Mouse (Mus musculus) liver, embryonic 14.5 days (tissue): ENCODE results near the gene Cnpy2. TPM values are rescaled to one million over a fixed set of nuclear protein-coding genes. Genes with fewer than 3 reads are reported as not detected.
"Not testable (repeated sequence)": the region's sequence is repeated elsewhere in the genome, so short reads cannot be mapped to it uniquely, and the experiment has no call there.

ENCODE experiments used
- ATAC-seq: fragments of 200-750 bp; cut with Nextera tagmentation; 2 replicates; pipeline ENCODE4 v1.8.0; 2017; ENCODE audit warnings: moderate number of reproducible peaks, mild to moderate bottlenecking, moderate library complexity; ENCODE audit not compliant: insufficient read depth
- DNase-seq, 3 experiments: peaks; one replicate each; pipeline ENCODE4 v3.0.0-alpha.2; 2012 to 2013; ENCODE audit warnings: low read depth in 3 of 3, low spot score in 3 of 3
- H3K27ac ChIP-seq: fragments of 300-500 bp; sonication (generic); 2 replicates; pipeline ENCODE4 v1.5.1; 2014; ENCODE audit warnings: moderate library complexity, mild to moderate bottlenecking, control low read depth, inconsistent platforms
- H3K27me3 ChIP-seq: fragments of 300-500 bp; sonication (generic); 2 replicates; pipeline ENCODE4 v1.6.1; 2014; ENCODE audit warnings: mild to moderate bottlenecking, low read length, moderate library complexity; ENCODE audit not compliant: control insufficient read depth, insufficient read depth
- H3K36me3 ChIP-seq: fragments of 300-500 bp; sonication (generic); replicated peaks from 2 replicates; pipeline ENCODE4 v1.6.1; 2014; ENCODE audit warnings: low read depth; ENCODE audit not compliant: control insufficient read depth, insufficient read depth
- H3K4me1 ChIP-seq, 2 experiments: fragments of 200-500 bp in 1 of 2; fragments of 300-500 bp in 1 of 2; sonication (generic) in 1 of 2; replicated peaks; 2 replicates each; pipeline ENCODE4 v1.6.1; 2012 to 2014; ENCODE audit warnings: antibody characterized with exemption in 1 of 2, inconsistent platforms in 1 of 2, low read length in 1 of 2; ENCODE audit not compliant: control insufficient read depth in 2 of 2, insufficient read depth in 2 of 2
- H3K4me2 ChIP-seq: fragments of 300-500 bp; sonication (generic); 2 replicates; pipeline ENCODE4 v1.6.1; 2014; ENCODE audit warnings: low read depth, mild to moderate bottlenecking, control low read depth, moderate library complexity
- H3K4me3 ChIP-seq, 2 experiments: fragments of 200-500 bp in 1 of 2; fragments of 300-500 bp in 1 of 2; sonication (generic) in 1 of 2; 2 replicates each; pipeline ENCODE4 v1.5.1; 2012 to 2014; ENCODE audit warnings: low read depth in 2 of 2, low read length in 2 of 2, mild to moderate bottlenecking in 2 of 2, control low read depth in 1 of 2, inconsistent platforms in 1 of 2, moderate library complexity in 1 of 2; ENCODE audit not compliant: insufficient read depth in 1 of 2
- H3K9ac ChIP-seq: fragments of 300-500 bp; sonication (generic); replicated peaks from 2 replicates; pipeline ENCODE4 v1.6.1; 2014; ENCODE audit warnings: mild to moderate bottlenecking, control low read depth, moderate library complexity
- H3K9me3 ChIP-seq: fragments of 300-500 bp; sonication (generic); 2 replicates; pipeline ENCODE4 v1.6.1; 2016; ENCODE audit warnings: low read length, mixed read lengths; ENCODE audit not compliant: control insufficient read depth
- CTCF ChIP-seq: IDR thresholded peaks from 2 replicates; pipeline ENCODE4 v1.5.1; 2016; ENCODE audit warnings: antibody characterized with exemption, low read depth, control low read depth
- EP300 ChIP-seq: IDR thresholded peaks from 2 replicates; pipeline ENCODE4 v1.6.1; 2016; ENCODE audit warnings: antibody characterized with exemption, low read depth
- WGBS: fragments of 180-500 bp; shearing (Covaris S2); extraction: QIAGEN DNeasy Blood & Tissue Kit; methylation state at CpG from one replicate; pipeline ENCODE4 v1.1.7; 2014; ENCODE audit not compliant: insufficient replicate concordance; 5-methylcytosine and 5-hydroxymethylcytosine counted together
- polyA plus RNA-seq, 2 experiments: library from polyadenylated mRNA; depleted of rRNA in 1 of 2; stranded (reverse) in 1 of 2; unstranded in 1 of 2; fragments of >200 nt; fragmentation: Nextera tagmentation in 1 of 2; extraction: Ambion mirVana in 1 of 2; gene quantifications; 2 replicates each; pipeline versions ENCODE4 v1.2.1 to v1.2.3; 2012 to 2014

Gene Cnpy2
- polyA plus RNA-seq, 2 experiments, result 38.8 to 92.7 TPM

DNA sequence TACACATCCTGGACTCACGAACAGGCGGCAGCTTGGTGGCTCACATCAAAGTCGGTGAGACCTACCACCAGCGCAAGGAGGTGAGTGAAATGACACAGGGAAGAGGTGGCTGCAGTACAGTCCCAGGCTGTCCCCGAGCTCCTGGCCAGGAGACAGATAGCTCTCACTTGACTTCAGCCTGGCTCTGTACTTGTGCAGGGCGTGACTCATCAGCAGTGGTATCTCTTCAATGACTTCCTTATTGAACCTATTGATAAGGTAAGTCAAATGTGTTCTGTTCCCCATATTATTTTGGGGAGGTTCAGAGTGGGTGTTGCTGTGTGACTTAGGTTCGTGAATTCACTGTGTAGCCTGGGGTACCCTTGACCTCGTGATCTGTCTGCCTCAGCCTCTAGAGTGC is 6.7 kb upstream of the Cnpy2 start:
- no peak overlapping the region for H3K4me2 ChIP-seq
- no peaks in the 10 kb centered on the region for H3K4me1 ChIP-seq
- H3K27ac ChIP-seq, result no peak overlapping the region
- H3K9me3 ChIP-seq, result no peaks in the 10 kb centered on the region
- H3K9ac ChIP-seq, result no peak overlapping the region
- TF ChIP-seq EP300 (no peak), CTCF (no peak)
- H3K27me3 ChIP-seq, result no peaks in the 10 kb centered on the region
- 67% methylated on average over 8 of the region's 8 CpGs for WGBS
- ATAC-seq, result peak; percentile 32; the same call in 1 of the 2 replicates
- no peak for DNase-seq
- peaks cover 48% of the 10 kb centered on the region for H3K36me3 ChIP-seq
- H3K4me3 ChIP-seq, result no peak overlapping the region

DNA sequence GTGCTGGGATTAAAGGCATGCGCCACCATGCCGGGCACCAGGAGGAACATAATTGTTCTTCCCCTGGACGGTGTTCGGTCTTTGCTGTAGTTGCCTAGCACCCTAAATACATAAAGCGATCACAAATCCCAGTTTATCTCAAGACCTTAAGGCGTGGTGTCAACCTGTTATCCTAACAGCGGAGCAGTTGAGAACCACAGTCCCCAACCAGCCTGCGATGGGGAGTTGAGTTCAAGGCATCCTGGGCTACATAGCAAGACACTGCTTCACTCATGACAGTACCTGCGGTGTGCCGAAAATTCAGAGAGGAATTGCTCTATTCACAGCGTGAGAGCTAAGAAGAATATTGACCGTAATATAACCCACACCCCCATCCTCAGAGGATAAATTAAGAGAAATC is 618 bp upstream of the Cnpy2 start:
- Histone ChIP-seq H3K4me2 (peak overlapping the region; percentile 92), H3K9ac (peak overlapping the region; percentile 95), H3K9me3 (no peaks in the 10 kb centered on the region), H3K4me3 (peak overlapping the region; percentile 37 to 92), H3K4me1 (peaks cover 5 to 13% of the 10 kb centered on the region in 2 experiments), H3K36me3 (peaks cover 32% of the 10 kb centered on the region), H3K27me3 (no peaks in the 10 kb centered on the region), H3K27ac (peak overlapping the region; percentile 20)
- ATAC-seq (no peak), DNase-seq (no peak)
- 45% methylated on average over 12 of the region's 12 CpGs for WGBS
- TF ChIP-seq EP300 (no peak), CTCF (no peak)

DNA sequence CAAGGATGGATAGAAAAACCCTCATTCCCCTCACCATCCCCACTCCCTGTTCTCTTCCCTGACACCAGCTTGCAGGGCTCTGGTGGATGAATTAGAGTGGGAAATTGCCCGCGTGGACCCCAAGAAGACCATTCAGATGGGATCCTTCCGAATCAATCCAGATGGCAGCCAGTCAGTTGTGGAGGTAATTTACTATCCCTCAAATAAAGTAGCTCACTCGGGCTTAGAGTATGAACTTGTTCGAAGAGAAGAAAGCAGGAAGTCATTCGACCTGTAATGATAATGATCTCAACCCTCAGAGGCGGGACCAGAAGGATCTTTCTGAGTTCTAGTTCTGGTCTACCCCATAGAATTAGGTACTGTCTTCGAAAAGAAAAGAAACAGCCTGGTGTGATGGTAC is 1.3 kb downstream of the Cnpy2 start:
- Histone ChIP-seq H3K36me3 (peaks cover 24% of the 10 kb centered on the region), H3K4me3 (peak overlapping the region; percentile 92 to 94), H3K27me3 (no peaks in the 10 kb centered on the region), H3K27ac (no peak overlapping the region), H3K9me3 (no peaks in the 10 kb centered on the region), H3K4me1 (peaks cover 5 to 13% of the 10 kb centered on the region in 2 experiments), H3K9ac (peak overlapping the region; percentile 95), H3K4me2 (peak overlapping the region; percentile 92)
- no peak for ATAC-seq
- TF ChIP-seq CTCF (no peak), EP300 (no peak)
- WGBS, result 44% methylated on average over 8 of the region's 8 CpGs
- no peak for DNase-seq

DNA sequence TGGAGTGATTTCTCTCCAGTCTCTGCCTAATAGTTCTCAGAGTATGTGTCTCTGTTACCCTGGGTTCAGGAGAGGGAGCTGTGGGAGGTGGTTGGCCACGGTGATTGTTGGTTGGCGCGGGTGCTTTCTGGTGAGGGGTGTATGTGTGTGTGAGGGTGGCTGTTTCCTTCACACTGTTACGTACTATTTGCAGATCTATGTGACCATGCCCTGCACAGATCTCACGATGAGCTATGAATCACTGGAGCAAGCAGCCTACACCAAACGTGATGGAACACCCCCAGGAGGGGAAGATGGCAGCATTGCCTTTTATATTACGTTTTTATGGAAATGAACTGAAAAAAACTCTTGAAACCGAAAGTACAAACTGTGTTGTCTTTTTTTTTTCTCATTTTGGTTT is 4.6 kb downstream of the Cnpy2 start:
- TF ChIP-seq EP300, result no peak
- no peak for TF ChIP-seq CTCF
- no peak for DNase-seq
- Histone ChIP-seq H3K4me3 (no peak overlapping the region), H3K9me3 (no peaks in the 10 kb centered on the region), H3K27me3 (no peaks in the 10 kb centered on the region), H3K4me1 (peaks cover 5 to 11% of the 10 kb centered on the region in 2 experiments), H3K4me2 (no peak overlapping the region), H3K27ac (no peak overlapping the region), H3K36me3 (peaks cover 13% of the 10 kb centered on the region; the same call in 1 of the 2 replicates), H3K9ac (no peak overlapping the region)
- ATAC-seq, result no peak
- 84% methylated on average over 8 of the region's 8 CpGs for WGBS

DNA sequence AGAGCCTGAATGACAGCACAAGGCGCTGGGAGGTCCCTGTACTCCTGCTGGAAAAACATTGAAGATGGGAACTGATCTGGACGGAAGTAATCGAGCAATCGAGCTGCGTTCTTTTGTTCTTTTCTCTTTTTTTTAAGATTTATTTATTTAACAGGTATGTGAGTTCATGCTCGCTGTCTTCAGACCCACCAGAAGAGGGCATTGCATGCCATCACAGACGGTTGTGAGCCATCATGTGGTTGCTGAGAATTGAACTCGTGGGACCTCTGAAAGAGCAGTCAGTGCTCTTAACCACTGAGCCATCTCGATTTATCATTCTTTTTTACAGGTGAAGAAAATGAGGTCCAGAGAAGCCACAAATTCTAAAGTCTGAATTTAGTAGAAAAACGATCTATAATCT is 5.4 kb downstream of the Cnpy2 start:
- DNase-seq (no peak), ATAC-seq (no peak)
- TF ChIP-seq EP300 (no peak), CTCF (peak; percentile 47)
- peaks cover 5 to 12% of the 10 kb centered on the region in 2 experiments for H3K4me1 ChIP-seq
- no peak overlapping the region for H3K9ac ChIP-seq
- H3K4me2 ChIP-seq, result no peak overlapping the region
- H3K9me3 ChIP-seq, result no peaks in the 10 kb centered on the region
- H3K36me3 ChIP-seq, result peaks cover 13% of the 10 kb centered on the region; the same call in 1 of the 2 replicates
- H3K27ac ChIP-seq, result no peak overlapping the region
- H3K4me3 ChIP-seq, result no peak overlapping the region
- 72% methylated on average over 10 of the region's 10 CpGs for WGBS
- no peaks in the 10 kb centered on the region for H3K27me3 ChIP-seq

DNA sequence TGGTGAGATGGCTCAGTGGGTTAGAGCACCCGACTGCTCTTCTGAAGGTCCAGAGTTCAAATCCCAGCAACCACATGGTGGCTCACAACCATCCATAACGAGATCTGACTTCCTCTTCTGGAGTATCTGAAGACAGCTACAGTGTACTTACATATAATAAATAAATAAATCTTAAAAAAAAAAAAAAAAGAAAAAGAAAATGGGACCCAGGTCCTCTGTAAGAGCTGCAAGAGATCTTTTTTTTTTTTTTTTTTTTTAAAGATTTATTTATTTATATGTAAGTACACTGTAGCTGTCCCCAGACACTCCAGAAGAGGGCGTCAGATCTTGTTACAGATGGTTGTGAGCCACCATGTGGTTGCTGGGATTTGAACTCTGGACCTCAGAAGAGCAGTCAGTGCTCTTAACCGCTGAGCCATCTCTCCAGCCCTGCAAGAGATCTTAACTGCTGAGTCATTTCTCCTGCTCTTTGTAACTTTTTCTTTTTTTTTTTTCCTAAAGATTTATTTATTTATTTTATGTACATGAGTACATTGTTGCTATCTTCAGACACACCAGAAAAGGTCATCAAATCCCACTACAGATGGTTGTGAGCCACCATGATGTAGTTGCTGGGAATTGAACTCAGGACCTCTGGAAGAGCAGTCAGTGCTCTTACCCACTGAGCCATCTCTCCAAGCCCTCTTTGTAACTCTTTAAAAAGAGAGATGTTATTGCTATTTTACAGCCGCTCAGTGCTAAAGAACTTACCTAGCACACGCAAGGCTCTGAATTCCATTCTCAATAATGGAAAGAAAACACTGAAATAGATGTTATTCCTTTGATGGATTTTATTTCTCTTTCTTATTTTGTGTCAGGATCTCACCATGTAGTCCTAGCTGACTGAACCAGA is 10.3 kb downstream of the Cnpy2 start:
- not testable (repeated sequence) for DNase-seq, H3K9ac ChIP-seq, H3K4me2 ChIP-seq, ATAC-seq, H3K27me3 ChIP-seq, H3K9me3 ChIP-seq, H3K27ac ChIP-seq, H3K36me3 ChIP-seq, H3K4me3 ChIP-seq
- WGBS, result 53% methylated on average over 6 of the region's 6 CpGs
- peaks cover 26 to 31% of the 10 kb centered on the region in 2 experiments for H3K4me1 ChIP-seq
